Mouse (Mus musculus) limb, embryonic 12.5 days (tissue): ENCODE data around the gene Cpeb3. TPM values are rescaled to one million over a fixed set of nuclear protein-coding genes. Genes with fewer than 3 reads are reported as not detected.
A peak's percentile ranks its signal among the peaks of the same experiment; 100 is the strongest.

Experiments used
- ATAC-seq: fragments of 200-750 bp; cut with Nextera tagmentation; 2 replicates; pipeline ENCODE4 v1.8.0; 2017; ENCODE audit warnings: low read depth, moderate TSS enrichment; ENCODE audit not compliant: insufficient number of reproducible peaks, insufficient read depth, low FRiP score, low TSS enrichment
- H3K27ac ChIP-seq: fragments of 300-500 bp; sonication (generic); 2 replicates; pipeline ENCODE4 v1.5.1; 2016; ENCODE audit warnings: mild to moderate bottlenecking, moderate library complexity
- H3K27me3 ChIP-seq: fragments of 300-500 bp; sonication (generic); 2 replicates; pipeline ENCODE4 v1.6.1; 2016; ENCODE audit warnings: mild to moderate bottlenecking, moderate library complexity
- H3K36me3 ChIP-seq: fragments of 300-500 bp; sonication (generic); 2 replicates; pipeline ENCODE4 v1.6.1; 2016; ENCODE audit warnings: mild to moderate bottlenecking, moderate library complexity
- H3K4me1 ChIP-seq: fragments of 300-500 bp; sonication (generic); replicated peaks from 2 replicates; pipeline ENCODE4 v1.6.1; 2016
- H3K4me2 ChIP-seq: fragments of 300-500 bp; sonication (generic); 2 replicates; pipeline ENCODE4 v1.6.1; 2016; ENCODE audit warnings: mild to moderate bottlenecking, moderate library complexity
- H3K4me3 ChIP-seq: fragments of 300-500 bp; sonication (generic); replicated peaks from 2 replicates; pipeline ENCODE4 v1.5.1; 2016; ENCODE audit warnings: mild to moderate bottlenecking
- H3K9ac ChIP-seq: fragments of 300-500 bp; sonication (generic); replicated peaks from 2 replicates; pipeline ENCODE4 v1.6.1; 2016; ENCODE audit warnings: mild to moderate bottlenecking, moderate library complexity
- H3K9me3 ChIP-seq: fragments of 300-500 bp; sonication (generic); 2 replicates; pipeline ENCODE4 v1.6.1; 2016; ENCODE audit warnings: mild to moderate bottlenecking, moderate library complexity
- WGBS: fragments of 180-500 bp; shearing (Covaris S2); methylation state at CpG from one replicate; pipeline ENCODE4 v1.1.7; 2016; 5-methylcytosine and 5-hydroxymethylcytosine counted together
- polyA plus RNA-seq: library from polyadenylated mRNA; unstranded; fragments of >200 nt; fragmentation: Nextera tagmentation; extraction: Ambion mirVana; gene quantifications from 2 replicates; pipeline ENCODE4 v1.2.1, GENCODE M21; 2016

The Cpeb3 gene
- 1.2 and 1.9 TPM in 2 replicates for polyA plus RNA-seq

DNA sequence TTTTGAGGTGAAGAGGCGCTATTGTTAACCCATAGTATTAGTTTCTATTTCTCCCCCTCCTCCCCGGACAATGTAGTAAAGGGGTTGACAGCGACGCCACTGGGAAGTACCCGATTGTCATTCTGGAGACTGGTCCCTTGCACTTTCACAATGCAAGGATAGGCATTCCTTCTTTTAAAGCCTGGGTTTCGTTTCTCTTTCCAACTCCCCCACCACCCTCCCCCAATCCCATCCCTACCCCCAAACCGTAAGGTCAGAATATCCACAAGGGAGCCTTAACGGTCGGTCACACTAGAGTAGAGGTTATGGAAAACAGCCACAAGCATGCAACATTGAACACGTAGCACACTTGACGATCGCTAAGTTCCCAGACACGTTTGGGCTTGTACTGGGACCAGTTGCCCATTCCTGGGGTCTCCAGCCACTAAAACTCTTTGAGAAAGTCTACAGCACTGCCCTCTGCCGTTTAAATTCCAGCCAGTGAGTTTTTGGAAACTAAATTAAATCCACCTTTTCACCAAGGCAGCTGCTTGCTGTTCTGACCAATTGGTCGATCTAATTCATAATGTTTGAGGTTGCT lies at the start of gene Cpeb3:
Cpeb3 (minus strand) TSS at position 426 of the 580 bp plus-strand sequence.
- Histone ChIP-seq H3K36me3 (peaks cover 34% of the 10 kb centered on the region), H3K27me3 (no peaks in the 10 kb centered on the region), H3K4me2 (peak within 1 kb of the TSS; percentile 85), H3K9me3 (no peaks in the 10 kb centered on the region), H3K4me1 (peaks cover 13% of the 10 kb centered on the region), H3K9ac (peak within 1 kb of the TSS; percentile 99), H3K4me3 (peak within 1 kb of the TSS; percentile 100), H3K27ac (peak within 1 kb of the TSS; percentile 94)
- WGBS: under 1% methylated on average over 15 of the region's 15 CpGs
- ATAC-seq: no peak

DNA sequence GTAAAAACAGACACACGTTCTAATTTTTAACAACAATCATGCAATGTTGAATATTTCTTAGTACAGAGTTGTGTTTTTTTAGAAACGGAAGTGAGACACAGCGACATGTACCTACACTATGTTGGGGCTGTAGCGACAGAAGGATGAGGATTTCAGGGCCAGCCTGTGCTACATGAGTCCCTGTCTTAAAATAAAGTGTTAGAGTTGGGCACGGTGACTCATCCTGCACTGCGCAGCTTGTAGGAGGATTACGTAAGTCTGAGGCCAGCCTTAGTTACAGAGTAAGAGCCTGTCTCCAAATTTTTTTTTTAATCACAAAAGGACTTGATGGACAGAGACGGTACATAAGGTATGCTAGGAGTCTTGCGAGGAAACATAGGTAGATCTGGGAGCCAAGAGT lies 46.9 kb upstream of the Cpeb3 start:
- Histone ChIP-seq H3K27me3 (no peaks in the 10 kb centered on the region), H3K9ac (no peak overlapping the region), H3K27ac (no peak overlapping the region), H3K36me3 (no peaks in the 10 kb centered on the region), H3K4me3 (no peak overlapping the region), H3K4me1 (no peaks in the 10 kb centered on the region; the same call in 1 of the 2 replicates), H3K9me3 (0 out of 2 replicates have a peak, but pooled peaks cover under 1% of the 10 kb centered on the region), H3K4me2 (no peak overlapping the region)
- no peak for ATAC-seq
- 92% methylated on average over 9 of the region's 9 CpGs for WGBS

- Histone ChIP-seq H3K27me3 (no peaks in the 10 kb centered on the region), H3K4me1 (no peaks in the 10 kb centered on the region), H3K4me3 (no peak overlapping the region), H3K9me3 (no peaks in the 10 kb centered on the region), H3K36me3 (no peaks in the 10 kb centered on the region), H3K9ac (no peak overlapping the region), H3K4me2 (no peak overlapping the region), H3K27ac (no peak overlapping the region)
- no peak for ATAC-seq
- 73% methylated on average over 6 of the region's 6 CpGs for WGBS
Observed at GRCm38 (mm10) chr19:37252104-37252503, 43.7 kb upstream of the Cpeb3 start.

DNA sequence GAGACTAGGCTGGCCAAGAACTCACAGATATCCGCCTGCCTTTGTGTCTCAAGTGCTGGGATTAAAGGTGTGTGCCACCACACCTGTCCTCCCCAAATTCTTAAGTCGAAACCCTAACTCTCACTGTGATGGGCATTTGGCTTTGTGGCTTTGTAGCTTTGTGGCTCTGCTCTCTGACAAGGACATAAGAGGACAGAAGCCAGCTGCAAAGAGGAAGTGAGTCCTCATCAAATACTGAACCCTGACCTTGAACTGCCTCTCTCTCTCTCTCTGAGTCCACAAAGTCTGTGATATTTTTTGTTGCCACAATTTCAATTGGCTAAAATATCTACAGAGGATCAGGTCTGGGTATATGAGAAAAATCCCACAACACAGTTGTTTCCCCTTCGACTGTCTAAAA lies 39.8 kb upstream of the Cpeb3 start:
- Histone ChIP-seq H3K9ac (no peak overlapping the region), H3K4me2 (no peak overlapping the region), H3K27me3 (no peaks in the 10 kb centered on the region), H3K36me3 (no peaks in the 10 kb centered on the region), H3K4me3 (no peak overlapping the region), H3K4me1 (no peaks in the 10 kb centered on the region), H3K9me3 (no peaks in the 10 kb centered on the region), H3K27ac (no peak overlapping the region)
- ATAC-seq: no peak
- 79% methylated on average over 3 of the region's 3 CpGs for WGBS

- Histone ChIP-seq H3K4me2 (no peak overlapping the region), H3K4me3 (no peak overlapping the region), H3K4me1 (no peaks in the 10 kb centered on the region), H3K9ac (no peak overlapping the region), H3K36me3 (no peaks in the 10 kb centered on the region), H3K27ac (no peak overlapping the region), H3K9me3 (no peaks in the 10 kb centered on the region), H3K27me3 (no peaks in the 10 kb centered on the region)
- no peak for ATAC-seq
- 44% methylated on average over 3 of the region's 3 CpGs for WGBS
Observed at GRCm38 (mm10) chr19:37246859-37247258, 38.5 kb upstream of the Cpeb3 start.

GRCm38 (mm10) chr19:37242707-37243106 lies 34.3 kb upstream of the Cpeb3 start:
- H3K4me1 ChIP-seq: peaks cover 9% of the 10 kb centered on the region
- no peak overlapping the region for H3K4me3 ChIP-seq
- ATAC-seq: no peak
- H3K27me3 ChIP-seq: peaks cover 5% of the 10 kb centered on the region; the same call in 1 of the 2 replicates
- WGBS: 19% methylated on average over 2 of the region's 2 CpGs
- H3K9me3 ChIP-seq: no peaks in the 10 kb centered on the region
- H3K27ac ChIP-seq: no peak overlapping the region
- no peak overlapping the region for H3K4me2 ChIP-seq
- no peaks in the 10 kb centered on the region for H3K36me3 ChIP-seq
- H3K9ac ChIP-seq: no peak overlapping the region

DNA sequence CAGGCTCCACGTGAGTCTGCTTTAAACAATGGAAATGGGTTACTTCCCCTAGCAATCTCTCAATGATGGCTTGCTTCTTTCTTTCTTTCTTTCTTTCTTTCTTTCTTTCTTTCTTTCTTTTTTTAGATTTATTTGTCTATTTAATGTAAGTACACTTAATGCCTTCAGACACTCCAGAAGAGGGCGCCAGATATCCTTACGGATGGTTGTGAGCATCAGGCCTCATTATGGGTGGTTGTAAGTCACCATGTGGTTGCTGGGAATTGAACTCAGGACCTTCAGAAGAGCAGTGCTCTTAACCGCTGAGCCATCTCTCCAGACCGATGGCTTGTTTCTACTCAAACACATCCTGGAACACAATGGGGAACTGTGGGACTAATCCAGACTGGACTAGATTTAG lies 32.8 kb upstream of the Cpeb3 start:
- WGBS: 68% methylated on average over 5 of the region's 5 CpGs
- no peak overlapping the region for H3K4me2 ChIP-seq
- no peak overlapping the region for H3K4me3 ChIP-seq
- H3K4me1 ChIP-seq: peaks cover 9% of the 10 kb centered on the region
- H3K36me3 ChIP-seq: no peaks in the 10 kb centered on the region
- ATAC-seq: no peak
- peaks cover 11% of the 10 kb centered on the region; the same call in 1 of the 2 replicates for H3K27me3 ChIP-seq
- no peaks in the 10 kb centered on the region for H3K9me3 ChIP-seq
- H3K27ac ChIP-seq: no peak overlapping the region
- no peak overlapping the region for H3K9ac ChIP-seq

DNA sequence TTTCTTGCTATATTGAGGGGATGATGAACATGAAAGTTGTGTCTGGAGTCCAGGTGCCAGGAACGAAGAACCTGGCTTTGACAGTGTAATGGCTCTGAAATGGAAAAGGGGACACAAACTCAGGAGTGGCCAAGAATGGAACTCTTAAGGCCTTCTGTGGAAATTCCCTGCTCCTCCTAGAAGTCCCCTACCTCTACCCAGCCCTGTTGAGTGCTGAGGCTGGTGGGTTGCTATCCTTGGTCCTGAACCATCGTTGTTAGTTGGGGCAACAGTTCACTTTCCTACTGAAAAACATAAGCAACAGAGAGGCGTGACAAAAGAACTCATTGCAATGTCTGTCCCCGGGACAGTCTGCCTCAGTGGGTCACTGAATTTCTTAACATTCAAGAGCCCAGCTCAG lies 30.7 kb upstream of the Cpeb3 start:
- no peak for ATAC-seq
- Histone ChIP-seq H3K36me3 (no peaks in the 10 kb centered on the region), H3K9ac (no peak overlapping the region), H3K27ac (no peak overlapping the region), H3K4me3 (no peak overlapping the region), H3K4me2 (no peak overlapping the region), H3K9me3 (no peaks in the 10 kb centered on the region), H3K4me1 (peaks cover 10% of the 10 kb centered on the region), H3K27me3 (peaks cover 31% of the 10 kb centered on the region)
- 22% methylated on average over 4 of the region's 4 CpGs for WGBS

- peaks cover 36% of the 10 kb centered on the region for H3K27me3 ChIP-seq
- ATAC-seq: no peak
- H3K4me1 ChIP-seq: peaks cover 15% of the 10 kb centered on the region
- H3K9me3 ChIP-seq: no peaks in the 10 kb centered on the region
- no peak overlapping the region for H3K4me2 ChIP-seq
- H3K9ac ChIP-seq: no peak overlapping the region
- no peak overlapping the region for H3K4me3 ChIP-seq
- no peak overlapping the region for H3K27ac ChIP-seq
- WGBS: 18% methylated on average over 7 of the region's 7 CpGs
- no peaks in the 10 kb centered on the region for H3K36me3 ChIP-seq
Observed at GRCm38 (mm10) chr19:37238651-37239050, 30.2 kb upstream of the Cpeb3 start.

- Histone ChIP-seq H3K9ac (no peak overlapping the region), H3K27ac (no peak overlapping the region), H3K4me1 (peaks cover 17% of the 10 kb centered on the region), H3K27me3 (peaks cover 41% of the 10 kb centered on the region), H3K9me3 (no peaks in the 10 kb centered on the region), H3K36me3 (no peaks in the 10 kb centered on the region), H3K4me3 (no peak overlapping the region), H3K4me2 (no peak overlapping the region)
- 0 out of 2 replicates have a peak, but pooled peaks have one; percentile 46 for ATAC-seq
- WGBS: 10% methylated on average over 15 of the region's 15 CpGs
Observed at GRCm38 (mm10) chr19:37237712-37238437, 29.5 kb upstream of the Cpeb3 start.

GRCm38 (mm10) chr19:37237306-37237705 lies 28.9 kb upstream of the Cpeb3 start:
- Histone ChIP-seq H3K4me1 (peaks cover 17% of the 10 kb centered on the region), H3K4me3 (no peak overlapping the region), H3K27me3 (peaks cover 45% of the 10 kb centered on the region), H3K27ac (no peak overlapping the region), H3K36me3 (no peaks in the 10 kb centered on the region), H3K9me3 (no peaks in the 10 kb centered on the region), H3K9ac (no peak overlapping the region), H3K4me2 (no peak overlapping the region)
- 44% methylated on average over 5 of the region's 5 CpGs for WGBS
- no peak for ATAC-seq
